Mouse (Mus musculus) CD8-positive naive resting alpha-beta T cell, adult 2 months (primary cell): ENCODE data around the gene 1110032F04Rik.

Experiments used
- DNase-seq, 2 experiments: peaks; one replicate each; pipeline ENCODE4 v3.0.0; 2022; ENCODE audit warnings: low read depth in 2 of 2, low spot score in 2 of 2

Gene 1110032F04Rik

DNA sequence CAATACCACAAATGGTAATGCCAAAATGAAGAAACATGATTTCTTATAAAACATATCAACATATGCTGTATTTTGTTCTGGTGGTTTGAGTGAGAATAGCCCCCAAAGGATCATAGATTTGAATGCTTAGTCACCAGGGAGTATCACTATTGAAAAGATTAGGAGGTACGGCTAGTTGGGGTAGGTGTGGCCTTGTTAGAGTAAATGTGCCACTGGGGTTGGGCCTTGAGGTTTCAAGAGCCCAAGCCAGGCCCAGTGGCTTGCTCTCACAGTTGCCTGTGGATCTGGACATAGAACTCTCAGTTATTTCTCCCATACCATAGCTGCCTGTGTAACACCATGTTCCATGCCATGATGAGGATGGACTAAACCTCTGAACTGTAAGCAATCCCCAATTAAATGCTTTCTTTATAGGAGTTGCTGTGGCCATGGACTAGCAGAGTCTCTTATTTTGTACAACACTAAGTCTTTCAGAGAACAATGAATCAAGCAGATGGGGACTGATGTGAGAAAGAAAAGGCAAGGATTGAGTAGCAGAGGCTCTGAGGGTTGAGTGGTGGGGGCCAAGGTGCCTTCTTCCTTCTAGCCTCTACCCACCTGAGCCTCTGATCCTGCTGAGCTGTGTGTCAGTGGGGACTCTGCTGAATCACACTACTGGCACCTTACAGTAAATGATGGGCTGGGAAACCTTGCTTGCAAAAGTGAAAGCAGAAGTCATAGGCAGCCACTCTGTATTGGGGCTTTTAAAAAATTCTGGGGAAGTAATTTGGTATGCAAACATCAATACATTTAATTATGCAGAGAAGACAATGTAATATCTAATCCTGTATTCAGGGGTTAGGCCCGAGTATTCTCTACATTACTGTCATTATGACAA, 35.8 kb downstream of the 1110032F04Rik start:
- DNase-seq, result no peak

DNA sequence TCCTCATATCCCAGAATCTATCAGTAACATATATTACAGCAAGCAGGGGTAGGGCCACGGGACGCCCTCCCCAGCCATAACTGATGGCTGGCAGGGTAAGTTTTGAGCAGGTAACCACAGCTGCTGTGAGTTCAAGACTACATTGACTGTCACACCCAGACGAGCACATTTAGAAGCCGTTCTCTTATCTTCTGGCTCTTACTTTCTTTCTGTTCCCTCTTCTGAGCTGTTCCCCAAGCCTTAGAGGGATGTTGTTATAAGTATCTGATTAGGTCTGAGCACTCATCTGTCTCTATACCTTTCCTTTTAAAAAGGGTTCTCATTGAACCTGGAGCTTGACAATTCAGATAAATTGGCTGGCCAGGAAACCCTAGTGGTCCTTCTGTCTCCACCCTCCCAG, 38.1 kb downstream of the 1110032F04Rik start:
- no peak for DNase-seq
